Mouse (Mus musculus): Measurements from ENCODE around the gene Epha5. TPM values are rescaled to one million over a fixed set of nuclear protein-coding genes. Genes with fewer than 3 reads are reported as not detected.

Gene Epha5
- polyA plus RNA-seq (2012; ENCODE audit: low replicate concordance) = not detected in 2 replicates

DNA sequence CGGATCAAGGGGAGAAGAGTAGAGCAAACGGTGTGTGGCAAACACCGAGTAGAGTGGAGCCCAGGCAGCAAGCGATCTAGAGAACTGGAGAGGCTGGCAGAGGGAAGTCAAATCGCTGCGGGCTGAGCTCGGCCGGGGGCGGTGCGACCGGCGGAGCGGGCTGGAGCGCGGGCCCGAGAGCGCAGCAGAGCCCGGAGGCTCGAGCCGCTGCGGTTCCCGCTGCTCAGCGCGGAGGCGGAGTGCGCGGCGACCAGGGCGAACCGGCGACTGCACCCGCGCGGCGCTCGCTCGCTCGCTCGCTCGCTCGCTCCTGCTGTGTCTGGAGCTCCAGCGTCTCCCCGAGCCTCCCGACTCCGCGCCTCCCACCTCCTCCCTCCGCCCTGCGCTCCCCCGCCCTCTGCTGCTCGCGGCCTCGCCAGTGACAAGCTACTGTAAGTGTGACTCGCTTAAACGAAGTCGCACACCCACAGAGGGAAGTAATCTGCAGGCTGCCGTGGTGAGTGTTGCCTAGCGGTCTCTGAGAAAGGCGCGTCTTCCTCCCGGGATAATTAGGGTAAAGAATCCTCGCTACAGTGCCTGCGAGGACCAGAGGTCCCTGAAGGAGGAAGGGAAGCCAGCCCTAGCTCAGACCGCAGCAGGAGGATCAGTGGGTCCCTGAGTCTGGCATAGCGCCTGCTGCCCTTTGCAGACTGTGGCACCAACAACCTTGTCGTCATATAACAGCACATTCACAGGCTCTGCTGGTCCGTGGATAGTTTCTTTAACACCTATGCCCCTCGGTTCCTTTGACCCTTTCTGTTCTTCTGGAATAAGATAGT lies at the start of gene Epha5:
Gene Epha5 (minus strand): TSS at position 321 of the 818 bp plus-strand sequence.

